Mouse (Mus musculus) intestine, embryonic 16.5 days (tissue): Measurements from ENCODE around the gene Gsg1l. TPM values are rescaled to one million over a fixed set of nuclear protein-coding genes. Genes with fewer than 3 reads are reported as not detected.

ENCODE experiments used
- ATAC-seq: fragments of 200-750 bp; cut with Nextera tagmentation; 2 replicates; pipeline ENCODE4 v1.8.0; 2017; ENCODE audit warnings: moderate TSS enrichment, moderate library complexity
- H3K27ac ChIP-seq: fragments of 300-500 bp; sonication (generic); 2 replicates; pipeline ENCODE4 v1.5.1; 2014; ENCODE audit warnings: mild to moderate bottlenecking, low read length
- H3K27me3 ChIP-seq: fragments of 300-500 bp; sonication (generic); replicated peaks from 2 replicates; pipeline ENCODE4 v1.6.1; 2014; ENCODE audit warnings: low read length, control low read depth, mixed read lengths; ENCODE audit not compliant: control insufficient read depth, insufficient read depth
- H3K36me3 ChIP-seq: fragments of 300-500 bp; sonication (generic); 2 replicates; pipeline ENCODE4 v1.6.1; 2014; ENCODE audit warnings: low read length, control low read depth; ENCODE audit not compliant: control insufficient read depth, insufficient read depth
- H3K4me1 ChIP-seq: fragments of 300-500 bp; sonication (generic); 2 replicates; pipeline ENCODE4 v1.6.1; 2014; ENCODE audit warnings: low read length, control low read depth, mixed read lengths; ENCODE audit not compliant: control insufficient read depth, insufficient read depth
- H3K4me2 ChIP-seq: fragments of 300-500 bp; sonication (generic); 2 replicates; pipeline ENCODE4 v1.6.1; 2014; ENCODE audit warnings: low read depth, low read length, control low read depth
- H3K4me3 ChIP-seq: fragments of 300-500 bp; sonication (generic); 2 replicates; pipeline ENCODE4 v1.5.1; 2014; ENCODE audit warnings: mild to moderate bottlenecking, low read length
- H3K9ac ChIP-seq: fragments of 300-500 bp; sonication (generic); 2 replicates; pipeline ENCODE4 v1.6.1; 2014; ENCODE audit warnings: low read depth, low read length
- H3K9me3 ChIP-seq: fragments of 300-500 bp; sonication (generic); 2 replicates; pipeline ENCODE4 v1.6.1; 2016; ENCODE audit warnings: low read length, control low read depth; ENCODE audit not compliant: control insufficient read depth
- WGBS: fragments of 180-500 bp; shearing (Covaris S2); extraction: QIAGEN DNeasy Blood & Tissue Kit; methylation state at CpG from one replicate; pipeline ENCODE4 v1.1.7; 2014; 5-methylcytosine and 5-hydroxymethylcytosine counted together
- polyA plus RNA-seq: library from polyadenylated mRNA; unstranded; fragments of >200 nt; fragmentation: Nextera tagmentation; extraction: Ambion mirVana; gene quantifications from 2 replicates; pipeline ENCODE4 v1.2.1, GENCODE M21; 2015

The Gsg1l gene
- polyA plus RNA-seq, 1 experiment from 2014 or later: 0.48 TPM

- H3K9me3 ChIP-seq: no peaks in the 10 kb centered on the region
- H3K4me2 ChIP-seq: no peak overlapping the region
- 94% methylated on average over 7 of the region's 7 CpGs for WGBS
- H3K4me3 ChIP-seq: no peak overlapping the region
- no peak overlapping the region for H3K27ac ChIP-seq
- no peaks in the 10 kb centered on the region for H3K27me3 ChIP-seq
- H3K4me1 ChIP-seq: no peaks in the 10 kb centered on the region
- ATAC-seq: no peak
- H3K36me3 ChIP-seq: 0 out of 2 replicates have a peak, but pooled peaks cover 2% of the 10 kb centered on the region
- H3K9ac ChIP-seq: no peak overlapping the region
Observed at GRCm38 (mm10) chr7:126099163-126099775, 17.1 kb upstream of the Gsg1l start.

- Histone ChIP-seq H3K9me3 (no peaks in the 10 kb centered on the region), H3K27ac (no peak overlapping the region), H3K4me1 (no peaks in the 10 kb centered on the region), H3K36me3 (0 out of 2 replicates have a peak, but pooled peaks cover 2% of the 10 kb centered on the region), H3K27me3 (no peaks in the 10 kb centered on the region), H3K4me3 (no peak overlapping the region), H3K4me2 (no peak overlapping the region), H3K9ac (no peak overlapping the region)
- no peak for ATAC-seq
- WGBS: 66% methylated on average over 7 of the region's 9 CpGs
Observed at GRCm38 (mm10) chr7:126097219-126097915, 15.2 kb upstream of the Gsg1l start.

GRCm38 (mm10) chr7:126096596-126096995 is 14.4 kb upstream of the Gsg1l start:
- H3K4me1 ChIP-seq: no peaks in the 10 kb centered on the region
- H3K27me3 ChIP-seq: no peaks in the 10 kb centered on the region
- H3K9ac ChIP-seq: no peak overlapping the region
- 0 out of 2 replicates have a peak, but pooled peaks cover 2% of the 10 kb centered on the region for H3K36me3 ChIP-seq
- WGBS: 79% methylated on average over 5 of the region's 5 CpGs
- H3K9me3 ChIP-seq: no peaks in the 10 kb centered on the region
- H3K27ac ChIP-seq: no peak overlapping the region
- H3K4me2 ChIP-seq: no peak overlapping the region
- H3K4me3 ChIP-seq: no peak overlapping the region
- ATAC-seq: no peak

DNA sequence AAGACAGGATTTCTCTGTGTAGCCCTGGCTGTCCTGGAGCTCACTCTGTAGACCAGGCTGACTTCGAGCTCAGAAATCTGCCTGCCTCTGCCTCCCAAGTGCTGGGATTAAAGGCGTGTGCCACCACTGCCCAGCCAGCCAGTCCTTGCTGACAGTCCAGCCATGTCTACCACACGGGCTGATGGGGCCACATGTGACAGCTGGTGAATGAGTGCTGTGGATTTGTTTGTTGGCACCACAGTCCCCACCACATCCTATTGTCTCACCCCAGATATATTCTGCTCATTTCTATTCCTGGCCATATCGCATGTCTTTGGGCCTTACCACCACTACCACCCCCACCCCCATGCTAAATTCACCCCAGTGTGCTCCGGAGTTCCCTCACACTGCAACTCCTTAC is 12.5 kb upstream of the Gsg1l start:
- ATAC-seq: no peak
- Histone ChIP-seq H3K27me3 (no peaks in the 10 kb centered on the region), H3K9me3 (0 out of 2 replicates have a peak, but pooled peaks cover 4% of the 10 kb centered on the region), H3K9ac (no peak overlapping the region), H3K4me3 (no peak overlapping the region), H3K4me1 (no peaks in the 10 kb centered on the region), H3K36me3 (0 out of 2 replicates have a peak, but pooled peaks cover 2% of the 10 kb centered on the region), H3K27ac (no peak overlapping the region), H3K4me2 (no peak overlapping the region)
- WGBS: 88% methylated on average over 5 of the region's 5 CpGs

- H3K4me3 ChIP-seq: no peak overlapping the region
- H3K9ac ChIP-seq: no peak overlapping the region
- H3K27ac ChIP-seq: no peak overlapping the region
- no peaks in the 10 kb centered on the region for H3K27me3 ChIP-seq
- no peak for ATAC-seq
- WGBS: 44% methylated on average over 3 of the region's 3 CpGs
- 0 out of 2 replicates have a peak, but pooled peaks cover 4% of the 10 kb centered on the region for H3K9me3 ChIP-seq
- no peak overlapping the region for H3K4me2 ChIP-seq
- no peaks in the 10 kb centered on the region for H3K4me1 ChIP-seq
- H3K36me3 ChIP-seq: no peaks in the 10 kb centered on the region
Observed at GRCm38 (mm10) chr7:126093162-126093561, 11.0 kb upstream of the Gsg1l start.

DNA sequence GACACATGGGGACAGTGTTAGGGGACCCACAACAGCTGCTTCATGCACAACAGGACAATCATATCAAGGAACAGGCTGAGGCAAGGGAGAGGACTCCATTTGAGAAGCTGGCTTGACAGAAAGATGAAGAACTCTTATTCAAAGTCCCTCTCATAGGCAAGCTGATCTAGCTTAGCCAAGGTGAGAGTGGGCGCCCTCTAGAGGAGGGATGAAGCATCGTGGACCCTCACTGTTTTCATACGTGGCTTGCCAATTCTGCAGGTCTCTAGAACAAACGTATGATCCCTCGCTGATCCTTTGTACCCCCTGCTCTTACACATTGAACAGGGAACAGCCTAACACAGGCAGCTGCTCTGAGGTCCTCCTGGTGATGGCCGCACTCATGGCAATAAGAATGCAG is 7.6 kb upstream of the Gsg1l start:
- H3K27ac ChIP-seq: no peak overlapping the region
- H3K9me3 ChIP-seq: 0 out of 2 replicates have a peak, but pooled peaks cover 4% of the 10 kb centered on the region
- H3K4me2 ChIP-seq: no peak overlapping the region
- WGBS: 13% methylated on average over 6 of the region's 6 CpGs
- H3K9ac ChIP-seq: no peak overlapping the region
- no peaks in the 10 kb centered on the region for H3K36me3 ChIP-seq
- H3K4me1 ChIP-seq: peaks cover 8% of the 10 kb centered on the region
- no peaks in the 10 kb centered on the region; the same call in 1 of the 2 replicates for H3K27me3 ChIP-seq
- H3K4me3 ChIP-seq: no peak overlapping the region
- no peak for ATAC-seq

DNA sequence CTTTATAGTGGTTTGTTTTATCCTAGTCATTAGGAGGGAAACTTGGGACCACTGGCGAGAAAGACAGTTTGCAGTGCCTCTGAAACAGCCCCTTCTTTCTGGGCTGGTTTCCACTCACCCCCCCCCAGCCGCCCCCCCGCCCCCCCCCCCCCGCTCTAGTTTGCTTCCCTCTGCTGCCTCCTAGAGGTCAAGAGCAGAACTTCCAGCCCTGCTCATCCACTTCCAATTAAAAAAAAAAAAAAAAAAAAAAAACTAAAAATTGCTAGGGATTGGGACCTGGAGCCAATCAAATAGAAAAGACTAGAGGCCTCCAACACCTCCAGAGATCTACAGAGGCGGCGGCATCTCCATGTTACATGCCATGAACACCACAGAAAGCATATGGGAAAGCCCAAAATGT is 5.9 kb upstream of the Gsg1l start:
- Histone ChIP-seq H3K36me3 (no peaks in the 10 kb centered on the region), H3K27me3 (peaks cover 4% of the 10 kb centered on the region; the same call in 1 of the 2 replicates), H3K9ac (no peak overlapping the region), H3K9me3 (0 out of 2 replicates have a peak, but pooled peaks cover 4% of the 10 kb centered on the region), H3K4me1 (peaks cover 11% of the 10 kb centered on the region), H3K27ac (no peak overlapping the region), H3K4me3 (no peak overlapping the region), H3K4me2 (no peak overlapping the region)
- WGBS: 29% methylated on average over 4 of the region's 6 CpGs
- no peak for ATAC-seq

GRCm38 (mm10) chr7:126087602-126088001 is 5.4 kb upstream of the Gsg1l start:
- Histone ChIP-seq H3K4me2 (no peak overlapping the region), H3K4me1 (peaks cover 11% of the 10 kb centered on the region), H3K9me3 (0 out of 2 replicates have a peak, but pooled peaks cover 4% of the 10 kb centered on the region), H3K27me3 (peaks cover 9% of the 10 kb centered on the region), H3K9ac (no peak overlapping the region), H3K36me3 (no peaks in the 10 kb centered on the region), H3K27ac (no peak overlapping the region), H3K4me3 (no peak overlapping the region)
- WGBS: 53% methylated on average over 10 of the region's 10 CpGs
- no peak for ATAC-seq

- H3K27ac ChIP-seq: no peak overlapping the region
- no peak overlapping the region for H3K4me3 ChIP-seq
- H3K4me1 ChIP-seq: peaks cover 22% of the 10 kb centered on the region
- ATAC-seq: peak; percentile 59
- H3K4me2 ChIP-seq: no peak overlapping the region
- no peaks in the 10 kb centered on the region for H3K36me3 ChIP-seq
- 0 out of 2 replicates have a peak, but pooled peaks cover 4% of the 10 kb centered on the region for H3K9me3 ChIP-seq
- H3K9ac ChIP-seq: no peak overlapping the region
- WGBS: 22% methylated on average over 6 of the region's 6 CpGs
- H3K27me3 ChIP-seq: peaks cover 22% of the 10 kb centered on the region
Observed at GRCm38 (mm10) chr7:126086321-126086741, 4.1 kb upstream of the Gsg1l start.
